Mouse (Mus musculus) neural tube, embryonic 14.5 days (tissue): ENCODE data around the gene Grm8. TPM values are rescaled to one million over a fixed set of nuclear protein-coding genes. Genes with fewer than 3 reads are reported as not detected.

Experiments
- ATAC-seq: fragments of 200-750 bp; cut with Nextera tagmentation; 2 replicates; pipeline ENCODE4 v1.8.0; 2017; ENCODE audit warnings: low read depth, mild to moderate bottlenecking, moderate TSS enrichment, moderate library complexity
- H3K27ac ChIP-seq: fragments of 300-500 bp; sonication (generic); 2 replicates; pipeline ENCODE4 v1.5.1; 2014; ENCODE audit warnings: low read depth, mild to moderate bottlenecking, control low read depth, low read length, moderate library complexity, mixed read lengths
- H3K27me3 ChIP-seq: fragments of 300-500 bp; sonication (generic); 2 replicates; pipeline ENCODE4 v1.6.1; 2014; ENCODE audit warnings: low read length; ENCODE audit not compliant: control insufficient read depth, insufficient read depth
- H3K36me3 ChIP-seq: fragments of 300-500 bp; sonication (generic); 2 replicates; pipeline ENCODE4 v1.6.1; 2014; ENCODE audit warnings: low read length, mixed read lengths; ENCODE audit not compliant: control insufficient read depth, insufficient read depth
- H3K4me1 ChIP-seq: fragments of 300-500 bp; sonication (generic); 2 replicates; pipeline ENCODE4 v1.6.1; 2014; ENCODE audit warnings: low read length; ENCODE audit not compliant: control insufficient read depth, insufficient read depth
- H3K4me2 ChIP-seq: fragments of 300-500 bp; sonication (generic); 2 replicates; pipeline ENCODE4 v1.6.1; 2014; ENCODE audit warnings: mild to moderate bottlenecking, low read depth, low read length, control low read depth
- H3K4me3 ChIP-seq: fragments of 300-500 bp; sonication (generic); 2 replicates; pipeline ENCODE4 v1.5.1; 2014; ENCODE audit warnings: low read depth, low read length, control low read depth, mixed read lengths
- H3K9ac ChIP-seq: fragments of 300-500 bp; sonication (generic); replicated peaks from 2 replicates; pipeline ENCODE4 v1.6.1; 2014; ENCODE audit warnings: low read depth, mild to moderate bottlenecking, control low read depth, low read length, mixed read lengths
- H3K9me3 ChIP-seq: fragments of 300-500 bp; sonication (generic); 2 replicates; pipeline ENCODE4 v1.6.1; 2016; ENCODE audit warnings: low read length; ENCODE audit not compliant: control insufficient read depth
- WGBS: fragments of 180-500 bp; shearing (Covaris S2); extraction: QIAGEN DNeasy Blood & Tissue Kit; methylation state at CpG from one replicate; pipeline ENCODE4 v1.1.7; 2014; 5-methylcytosine and 5-hydroxymethylcytosine counted together
- polyA plus RNA-seq: library from polyadenylated mRNA; unstranded; fragments of >200 nt; fragmentation: Nextera tagmentation; extraction: Ambion mirVana; gene quantifications from 2 replicates; pipeline ENCODE4 v1.2.1, GENCODE M21; 2014

Grm8 gene
- polyA plus RNA-seq, 1 experiment from 2014 or later: 18.1 TPM

DNA sequence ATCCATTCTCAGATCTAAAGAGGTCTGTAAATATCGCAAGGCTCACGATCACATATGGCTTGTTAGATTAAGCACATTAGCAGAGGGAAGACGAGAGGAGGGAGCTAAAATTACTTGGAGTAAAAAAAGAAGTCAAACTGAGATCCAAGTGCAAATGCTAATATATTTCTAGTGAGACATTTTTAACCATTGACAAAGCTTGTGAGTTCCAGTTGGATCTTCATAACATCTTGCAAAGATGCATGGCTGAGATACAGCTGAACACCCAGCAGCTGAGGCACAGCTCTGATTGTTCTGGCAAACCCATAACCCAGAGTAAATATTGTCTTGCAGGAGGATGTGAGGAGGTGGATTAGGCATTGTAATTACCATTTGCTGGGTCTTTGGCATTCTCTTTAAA lies 445.6 kb downstream of the Grm8 start:
- no peak overlapping the region for H3K27ac ChIP-seq
- H3K4me2 ChIP-seq: no peak overlapping the region
- no peaks in the 10 kb centered on the region for H3K36me3 ChIP-seq
- WGBS: 83% methylated on average over 3 of the region's 3 CpGs
- ATAC-seq: no peak
- no peak overlapping the region for H3K9ac ChIP-seq
- H3K4me1 ChIP-seq: no peaks in the 10 kb centered on the region
- no peaks in the 10 kb centered on the region for H3K9me3 ChIP-seq
- no peak overlapping the region for H3K4me3 ChIP-seq
- H3K27me3 ChIP-seq: no peaks in the 10 kb centered on the region

DNA sequence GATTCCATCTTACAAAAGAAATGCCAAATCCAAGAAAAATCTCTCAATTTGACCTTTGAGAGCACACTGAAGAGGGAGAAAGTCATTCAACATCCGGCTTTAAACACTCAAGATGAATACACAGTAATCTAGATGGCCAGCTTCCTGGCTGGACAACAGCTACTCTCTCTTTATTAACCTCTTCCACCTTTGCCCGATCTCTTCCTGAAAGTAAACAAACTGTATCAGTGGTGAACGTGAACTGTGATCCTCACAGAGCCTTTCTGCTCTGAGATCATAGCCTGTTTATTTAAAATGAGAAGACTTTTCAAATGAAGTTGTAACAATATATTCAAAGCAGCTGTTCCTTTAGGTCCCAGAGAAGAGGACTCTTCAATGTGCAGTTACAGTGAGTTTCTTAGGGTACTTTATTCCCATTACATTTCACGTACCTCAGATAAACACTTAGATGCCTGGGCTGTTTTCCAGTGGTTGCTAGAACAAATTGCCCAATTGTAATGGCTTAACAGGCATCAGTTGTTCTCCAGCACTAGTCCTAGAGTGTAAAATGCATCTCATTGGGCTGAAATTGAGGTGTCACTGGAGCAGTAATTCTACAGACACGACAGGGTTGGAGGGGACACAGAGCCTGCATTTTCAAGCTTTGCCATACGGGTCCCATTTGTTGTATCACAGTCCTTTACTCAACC lies 473.1 kb downstream of the Grm8 start:
- no peak overlapping the region for H3K4me2 ChIP-seq
- H3K4me3 ChIP-seq: no peak overlapping the region
- 72% methylated on average over 6 of the region's 6 CpGs for WGBS
- no peaks in the 10 kb centered on the region for H3K36me3 ChIP-seq
- H3K27ac ChIP-seq: no peak overlapping the region
- no peaks in the 10 kb centered on the region for H3K4me1 ChIP-seq
- no peaks in the 10 kb centered on the region; the same call in 1 of the 2 replicates for H3K9me3 ChIP-seq
- no peak overlapping the region for H3K9ac ChIP-seq
- no peaks in the 10 kb centered on the region for H3K27me3 ChIP-seq
- no peak for ATAC-seq

DNA sequence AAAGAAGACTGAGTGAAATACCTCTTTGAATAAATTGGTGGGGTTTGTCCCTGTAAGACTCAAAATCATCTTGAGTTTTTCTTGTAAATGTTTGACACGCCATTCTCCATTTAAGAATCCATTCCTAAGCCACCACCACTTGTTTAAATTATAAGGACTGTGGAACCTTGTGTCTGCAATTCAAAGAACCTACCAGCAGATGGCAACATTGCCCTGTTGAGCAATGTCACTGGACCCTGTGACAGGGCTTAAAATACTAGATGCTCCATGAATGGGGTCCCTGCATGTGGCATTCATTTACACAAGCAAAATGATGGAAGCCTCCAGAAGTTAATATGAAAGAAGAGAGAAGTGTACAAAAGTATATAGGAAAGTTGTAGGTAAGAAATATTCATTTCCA lies 477.5 kb downstream of the Grm8 start:
- no peak overlapping the region for H3K9ac ChIP-seq
- no peaks in the 10 kb centered on the region; the same call in 1 of the 2 replicates for H3K9me3 ChIP-seq
- H3K36me3 ChIP-seq: no peaks in the 10 kb centered on the region
- WGBS: 56% methylated on average over 1 of the region's 1 CpGs
- no peak overlapping the region for H3K4me2 ChIP-seq
- no peak overlapping the region for H3K4me3 ChIP-seq
- H3K27ac ChIP-seq: no peak overlapping the region
- no peak; the same call in 1 of the 2 replicates for ATAC-seq
- H3K4me1 ChIP-seq: no peaks in the 10 kb centered on the region
- no peaks in the 10 kb centered on the region for H3K27me3 ChIP-seq

DNA sequence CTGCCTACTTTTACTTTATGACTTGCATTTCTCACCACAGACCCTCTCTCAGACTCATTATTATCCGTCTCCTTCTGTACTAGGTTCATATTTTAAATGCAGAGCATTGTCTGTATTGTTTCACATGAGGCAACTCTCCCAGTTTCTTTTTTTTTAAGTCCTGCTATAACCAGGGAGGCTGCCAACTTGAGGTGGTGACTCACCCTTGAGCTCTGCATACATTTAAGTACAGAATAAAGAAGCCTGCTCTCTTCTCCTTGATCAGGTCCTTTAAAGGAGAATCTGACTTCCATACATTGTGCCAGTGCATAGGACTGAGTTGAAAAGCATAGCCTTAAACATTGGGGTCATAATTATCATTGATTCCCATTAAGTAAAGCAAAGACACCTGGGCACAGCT lies 488.5 kb downstream of the Grm8 start:
- Histone ChIP-seq H3K4me2 (no peak overlapping the region), H3K4me3 (no peak overlapping the region), H3K9ac (no peak overlapping the region), H3K4me1 (no peaks in the 10 kb centered on the region), H3K27ac (no peak overlapping the region), H3K27me3 (no peaks in the 10 kb centered on the region), H3K36me3 (no peaks in the 10 kb centered on the region), H3K9me3 (no peaks in the 10 kb centered on the region)
- ATAC-seq: no peak
- WGBS: 58% methylated on average over 1 of the region's 1 CpGs

DNA sequence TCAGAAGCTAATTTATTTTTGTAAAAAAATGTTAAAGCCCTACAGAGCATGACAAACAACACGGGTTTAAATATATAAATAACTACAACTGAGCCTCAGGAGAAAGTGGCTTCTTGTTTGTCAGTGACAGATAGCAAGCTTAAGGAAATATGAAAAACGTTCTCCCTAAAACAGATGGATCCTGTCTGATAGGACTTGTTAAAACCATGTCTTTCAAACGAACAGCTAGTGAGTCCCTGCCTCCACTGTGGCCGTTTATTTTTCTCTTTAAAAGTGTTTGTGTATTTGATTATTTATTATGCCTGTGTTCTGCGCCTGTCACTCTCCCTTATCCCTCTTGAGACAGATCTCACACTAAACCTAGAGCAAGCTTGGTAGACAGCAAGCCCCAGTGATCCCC lies 489.9 kb downstream of the Grm8 start:
- no peaks in the 10 kb centered on the region for H3K4me1 ChIP-seq
- no peaks in the 10 kb centered on the region for H3K36me3 ChIP-seq
- ATAC-seq: no peak
- no peak overlapping the region for H3K9ac ChIP-seq
- no peak overlapping the region for H3K27ac ChIP-seq
- H3K27me3 ChIP-seq: no peaks in the 10 kb centered on the region
- 79% methylated on average over 5 of the region's 5 CpGs for WGBS
- H3K9me3 ChIP-seq: no peaks in the 10 kb centered on the region
- H3K4me3 ChIP-seq: no peak overlapping the region
- no peak overlapping the region for H3K4me2 ChIP-seq

DNA sequence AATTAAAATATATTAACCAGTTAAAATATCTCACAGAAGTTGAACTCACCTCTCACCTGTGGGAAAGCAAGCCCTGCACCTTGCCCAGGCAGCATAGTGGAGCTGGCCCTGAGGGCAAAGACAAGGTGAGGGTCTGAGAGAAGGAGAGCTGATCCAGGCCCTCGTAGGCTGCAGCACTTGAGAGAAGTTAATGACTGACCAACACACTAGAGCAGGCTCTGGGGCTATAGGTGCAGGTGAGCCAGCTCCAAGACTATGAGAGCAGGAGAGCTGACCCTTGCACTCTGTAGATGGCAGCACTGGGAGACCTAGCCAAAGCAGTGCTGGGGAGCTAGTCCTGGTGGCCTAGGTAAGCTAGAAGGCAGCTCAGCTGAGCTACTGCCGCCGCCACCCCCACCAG lies 499.1 kb downstream of the Grm8 start:
- Histone ChIP-seq H3K36me3 (no peaks in the 10 kb centered on the region), H3K27me3 (no peaks in the 10 kb centered on the region), H3K4me2 (no peak overlapping the region), H3K27ac (no peak overlapping the region), H3K4me3 (no peak overlapping the region), H3K9ac (no peak overlapping the region), H3K9me3 (no peaks in the 10 kb centered on the region), H3K4me1 (no peaks in the 10 kb centered on the region)
- 73% methylated on average over 3 of the region's 3 CpGs for WGBS
- ATAC-seq: no peak

DNA sequence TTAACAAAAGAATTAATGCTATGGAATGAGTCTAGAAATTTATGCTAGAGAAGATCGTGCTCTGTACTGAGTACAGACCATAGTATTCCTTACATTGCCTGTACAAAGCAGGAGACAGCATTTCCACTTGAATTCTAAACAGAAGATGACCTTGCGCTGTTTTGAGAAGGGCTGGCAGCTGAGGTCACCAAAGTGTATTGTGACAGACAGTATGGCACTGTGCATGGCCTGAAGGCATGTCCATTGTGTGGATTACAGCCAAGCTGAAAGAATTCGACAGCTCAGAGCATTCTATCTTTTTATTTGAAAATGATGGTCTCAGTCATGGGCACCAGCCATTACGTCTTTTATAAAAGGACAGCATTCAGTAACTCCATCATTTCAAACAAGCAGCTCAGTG lies 517.5 kb downstream of the Grm8 start:
- H3K4me2 ChIP-seq: no peak overlapping the region
- 27% methylated on average over 4 of the region's 4 CpGs for WGBS
- H3K27me3 ChIP-seq: no peaks in the 10 kb centered on the region
- H3K4me1 ChIP-seq: no peaks in the 10 kb centered on the region
- H3K36me3 ChIP-seq: no peaks in the 10 kb centered on the region
- ATAC-seq: no peak
- H3K4me3 ChIP-seq: no peak overlapping the region
- no peak overlapping the region for H3K9ac ChIP-seq
- no peaks in the 10 kb centered on the region for H3K9me3 ChIP-seq
- H3K27ac ChIP-seq: no peak overlapping the region

DNA sequence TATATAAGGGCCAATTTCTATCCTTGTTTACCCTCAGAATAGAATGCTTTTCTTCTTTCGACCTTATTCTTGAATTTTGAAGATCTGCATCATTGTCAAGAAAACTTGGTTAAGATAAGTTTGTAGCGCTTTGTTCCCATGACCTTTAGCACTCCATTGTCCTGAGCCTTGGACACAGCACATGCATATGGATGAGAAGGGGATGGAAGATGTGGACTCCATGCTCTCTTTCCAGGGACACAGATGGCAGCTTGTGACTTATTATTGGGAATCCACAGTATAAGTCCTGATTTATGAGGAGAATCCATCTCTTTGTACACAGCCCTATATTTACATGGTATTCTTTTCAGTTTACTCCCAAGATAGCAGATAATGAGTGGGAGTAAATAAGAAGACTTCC lies 554.5 kb downstream of the Grm8 start:
- H3K36me3 ChIP-seq: no peaks in the 10 kb centered on the region
- no peak for ATAC-seq
- H3K9ac ChIP-seq: no peak overlapping the region
- no peak overlapping the region for H3K4me2 ChIP-seq
- H3K4me1 ChIP-seq: no peaks in the 10 kb centered on the region
- H3K27me3 ChIP-seq: no peaks in the 10 kb centered on the region
- 34% methylated on average over 2 of the region's 2 CpGs for WGBS
- no peak overlapping the region for H3K27ac ChIP-seq
- no peaks in the 10 kb centered on the region for H3K9me3 ChIP-seq
- no peak overlapping the region for H3K4me3 ChIP-seq

DNA sequence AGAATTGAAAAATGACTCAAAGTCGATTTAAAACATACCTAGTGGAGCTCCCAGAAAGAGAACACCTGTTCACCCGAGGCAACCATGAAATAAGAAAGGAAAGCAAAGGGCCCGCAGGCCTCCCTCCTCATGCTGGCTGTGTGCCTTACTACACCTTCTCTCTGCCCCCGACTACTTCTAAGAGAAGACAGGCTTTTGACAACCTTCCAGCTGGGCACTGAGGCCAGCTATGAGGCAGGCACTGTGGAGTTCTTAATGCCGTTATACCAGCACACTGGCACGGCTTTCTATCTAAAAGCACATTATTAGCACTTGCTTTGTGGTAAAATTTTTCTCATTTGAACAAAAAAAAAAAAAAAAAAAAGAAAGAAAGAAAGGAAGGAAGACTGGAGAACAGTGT lies 589.5 kb downstream of the Grm8 start:
- H3K4me2 ChIP-seq: no peak overlapping the region
- 79% methylated on average over 6 of the region's 6 CpGs for WGBS
- no peak overlapping the region for H3K4me3 ChIP-seq
- ATAC-seq: no peak
- H3K27ac ChIP-seq: no peak overlapping the region
- H3K4me1 ChIP-seq: no peaks in the 10 kb centered on the region
- H3K9me3 ChIP-seq: no peaks in the 10 kb centered on the region
- no peaks in the 10 kb centered on the region for H3K27me3 ChIP-seq
- no peaks in the 10 kb centered on the region for H3K36me3 ChIP-seq
- no peak overlapping the region for H3K9ac ChIP-seq
